Mouse (Mus musculus) gastrocnemius, postnatal 10 days (tissue): ENCODE results near the gene Inafm2. TPM values are rescaled to one million over a fixed set of nuclear protein-coding genes. Genes with fewer than 3 reads are reported as not detected.
A peak's percentile ranks its signal among the peaks of the same experiment; 100 is the strongest.

Experiments
- DNase-seq: peaks from one replicate; pipeline ENCODE4 v3.0.0; 2021; ENCODE audit warnings: mixed read lengths
- total RNA-seq, 2 experiments: library from RNA; stranded (reverse); gene quantifications; 2 replicates each; pipeline ENCODE4 v1.2.3; 2021

Inafm2 gene
- total RNA-seq, 2 experiments from 2014 or later: 6.0 to 8.6 TPM

GRCm38 (mm10) chr2:118756103-118756502 is 10.5 kb downstream of the Inafm2 start:
- DNase-seq: no peak

- no peak for DNase-seq
These were observed 14.3 kb downstream of the Inafm2 start for GRCm38 (mm10) chr2:118759828-118760227.

GRCm38 (mm10) chr2:118760311-118761025 is 14.9 kb downstream of the Inafm2 start:
- DNase-seq: no peak

- DNase-seq: no peak
These were observed 15.8 kb downstream of the Inafm2 start for GRCm38 (mm10) chr2:118761358-118761757.

GRCm38 (mm10) chr2:118761906-118762783 is 16.6 kb downstream of the Inafm2 start, which contains the start of gene Ccdc9b:
Ccdc9b (minus strand) TSS chr2:118762661.
- peak; percentile 90 for DNase-seq

GRCm38 (mm10) chr2:118762784-118763148 is 17.2 kb downstream of the Inafm2 start:
- no peak for DNase-seq

- DNase-seq: no peak
These were observed 17.9 kb downstream of the Inafm2 start for GRCm38 (mm10) chr2:118763469-118763868.

GRCm38 (mm10) chr2:118764094-118764831 is 18.7 kb downstream of the Inafm2 start:
- no peak for DNase-seq

GRCm38 (mm10) chr2:118764875-118765274 is 19.3 kb downstream of the Inafm2 start:
- DNase-seq: no peak

- no peak for DNase-seq
These were observed 20.8 kb downstream of the Inafm2 start for GRCm38 (mm10) chr2:118766041-118767033.

- DNase-seq: no peak
These were observed 26.8 kb downstream of the Inafm2 start, which contains the start of gene Phgr1 for GRCm38 (mm10) chr2:118772158-118772874. Phgr1 (plus strand) TSS chr2:118772769.

GRCm38 (mm10) chr2:118774536-118774935 is 29.0 kb downstream of the Inafm2 start:
- DNase-seq: no peak

- no peak for DNase-seq
These were observed 29.8 kb downstream of the Inafm2 start for GRCm38 (mm10) chr2:118775396-118775795.

- no peak for DNase-seq
These were observed 30.3 kb downstream of the Inafm2 start for GRCm38 (mm10) chr2:118775846-118776245.

GRCm38 (mm10) chr2:118776295-118776694 is 30.7 kb downstream of the Inafm2 start:
- DNase-seq: no peak

GRCm38 (mm10) chr2:118778418-118778817 is 32.9 kb downstream of the Inafm2 start:
- no peak for DNase-seq

- DNase-seq: no peak
These were observed 33.5 kb downstream of the Inafm2 start for GRCm38 (mm10) chr2:118779065-118779464.

GRCm38 (mm10) chr2:118779504-118780480 is 34.2 kb downstream of the Inafm2 start, which contains the start of gene Disp2:
Disp2 (plus strand) TSS chr2:118779719.
- peak; percentile 95 for DNase-seq

GRCm38 (mm10) chr2:118781115-118781514 is 35.6 kb downstream of the Inafm2 start:
- DNase-seq: no peak
